ENCODE assay signal across 9 mouse cellular contexts in genomic region chr2:135387990-135388389, GRCm38 (mm10).
DNase-seq lines count a peak whose midpoint lies in the region; ATAC-seq and TF ChIP-seq lines count a peak whose summit lies in the region.
"Had no signal": no experiment of that assay in that cellular context is flagged by ENCODE, and none has a peak within 500 bp of the region (broad histone marks: within the 10 kb centered on the region; RNA-seq: fewer than 3 reads in every experiment).

No protein-coding gene starts in this region.

- no peaks in the 10 kb centered on the region for H3K9me3 ChIP-seq in embryonic facial prominence, embryonic 11.5 days (replicated peaks; ENCODE audit: control insufficient read depth, low read length)
- H3K9me3 ChIP-seq: limb, embryonic 12.5 days had no signal

- H3K27ac ChIP-seq in layer of hippocampus, adult 2 months = no peak overlapping the region
- no peak overlapping the region for H3K27ac ChIP-seq in embryonic facial prominence, embryonic 11.5 days (replicated peaks; ENCODE audit: low read depth, low read length)
- H3K27ac ChIP-seq: limb, embryonic 12.5 days had no signal

- peak; percentile 67 for TF ChIP-seq CTCF in layer of hippocampus, adult 2 months (conservative IDR thresholded peaks at IDR 0.05)

- ATAC-seq in cerebellum, adult (ENCODE audit: insufficient number of reproducible peaks, low FRiP score, low TSS enrichment) = no peak
- ATAC-seq in embryonic facial prominence, embryonic 11.5 days (replicated peaks; ENCODE audit: insufficient number of reproducible peaks, low FRiP score, low TSS enrichment, low read depth) = no peak

- WGBS in embryonic facial prominence, embryonic 11.5 days = 59% methylated on average over 8 of the region's 9 CpGs

- H3K9ac ChIP-seq in embryonic facial prominence, embryonic 11.5 days (replicated peaks; ENCODE audit: low read length) = no peak overlapping the region
- H3K9ac ChIP-seq: limb, embryonic 12.5 days had no signal

- H3K4me2 ChIP-seq in embryonic facial prominence, embryonic 11.5 days (ENCODE audit: low read depth, low read length) = no peak overlapping the region
- H3K4me2 ChIP-seq: limb, embryonic 12.5 days had no signal

- no peaks in the 10 kb centered on the region for H3K36me3 ChIP-seq in embryonic facial prominence, embryonic 11.5 days (replicated peaks; ENCODE audit: control insufficient read depth, insufficient read depth, low read depth, low read length)
- H3K36me3 ChIP-seq: limb, embryonic 12.5 days had no signal

- no peaks in the 10 kb centered on the region for H3K27me3 ChIP-seq in embryonic facial prominence, embryonic 11.5 days (ENCODE audit: control insufficient read depth, insufficient read depth, low read length)
- H3K27me3 ChIP-seq: limb, embryonic 12.5 days had no signal

- no peak overlapping the region for H3K4me3 ChIP-seq in layer of hippocampus, adult 2 months
- H3K4me3 ChIP-seq in embryonic facial prominence, embryonic 11.5 days (ENCODE audit: low read depth, low read length) = no peak overlapping the region
- H3K4me3 ChIP-seq: limb, embryonic 12.5 days had no signal

- peak; percentile 24 for DNase-seq in cerebellum, adult 11 months
- peak in 1 of 2 experiments; percentile 16 for DNase-seq in layer of hippocampus, adult 2 months (ENCODE audit: low spot score in 2 of 2)
- no peak for DNase-seq in layer of hippocampus, adult 8-10 months (ENCODE audit: low spot score in 2 of 2)
- DNase-seq in adipocyte (ENCODE audit: low spot score) = peak; percentile 58
- peak; percentile 22 for DNase-seq in embryonic facial prominence, embryonic 11.5 days (ENCODE audit: low spot score)
- peak; percentile 67 for DNase-seq in lung, postnatal 36 days
- DNase-seq in thymus, postnatal 14 days = no peak

- no peaks in the 10 kb centered on the region for H3K4me1 ChIP-seq in embryonic facial prominence, embryonic 11.5 days (ENCODE audit: control insufficient read depth, insufficient read depth, low read length)
- H3K4me1 ChIP-seq: limb, embryonic 12.5 days had no signal

Comparison
In these comparisons a context has a peak if more than half of its experiments do, and no peak if none do; other contexts are left out.
1. DNase-seq: peak in cerebellum, adult 11 months (single experiment), adipocyte (single experiment), embryonic facial prominence, embryonic 11.5 days (single experiment) and lung, postnatal 36 days (single experiment); none in layer of hippocampus, adult 8-10 months (0 of 2) and thymus, postnatal 14 days (single experiment).